Mouse (Mus musculus): ENCODE measurements at regions not wholly inside any gene's neighbourhood (a gene's known extent, or its start where the extent isn't known, plus 50 kb on each side); places are given as distances from the start of the nearest gene placed in this dataset.

DNA sequence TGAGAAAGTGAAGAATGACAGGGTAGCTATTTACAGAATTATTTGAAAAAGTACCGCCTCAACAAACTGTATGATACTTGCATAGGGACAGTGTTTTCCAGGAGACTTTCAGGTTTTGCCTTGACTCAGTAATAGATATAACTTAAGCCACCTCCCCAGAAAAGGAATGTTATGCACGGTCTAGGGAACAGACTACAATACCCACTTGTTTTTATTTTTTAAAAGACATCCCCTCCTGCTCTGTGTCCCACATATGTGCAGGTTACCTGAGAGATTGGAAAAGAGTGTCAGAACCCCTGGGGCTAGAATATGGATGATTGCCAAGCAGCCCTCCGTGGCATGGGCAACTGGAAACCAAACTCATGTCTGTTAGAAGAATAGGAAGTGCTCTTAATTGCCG is 137.2 kb upstream of the Hmgn3 start:
- no peak for TF ChIP-seq CTCF (IDR thresholded peaks at IDR 0.05; ENCODE audit: low read depth)
- no peak for TF ChIP-seq EP300 (IDR thresholded peaks at IDR 0.05; ENCODE audit: low read depth)
